Mouse (Mus musculus) cerebellum, adult 2 months (tissue): Measurements from ENCODE around the gene Caln1.

Experiments
- CTCF ChIP-seq: fragments of 200-500 bp; IDR thresholded peaks from 2 replicates; pipeline ENCODE4 v1.5.1; 2011; ENCODE audit warnings: low read depth, mild to moderate bottlenecking, control low read depth, low read length, moderate library complexity, borderline replicate concordance; ENCODE audit not compliant: insufficient read depth
- POLR2A ChIP-seq: fragments of 200-500 bp; IDR thresholded peaks from 2 replicates; pipeline ENCODE4 v1.6.1; 2011; ENCODE audit warnings: low read length, control low read depth, borderline replicate concordance; ENCODE audit not compliant: insufficient read depth

DNA sequence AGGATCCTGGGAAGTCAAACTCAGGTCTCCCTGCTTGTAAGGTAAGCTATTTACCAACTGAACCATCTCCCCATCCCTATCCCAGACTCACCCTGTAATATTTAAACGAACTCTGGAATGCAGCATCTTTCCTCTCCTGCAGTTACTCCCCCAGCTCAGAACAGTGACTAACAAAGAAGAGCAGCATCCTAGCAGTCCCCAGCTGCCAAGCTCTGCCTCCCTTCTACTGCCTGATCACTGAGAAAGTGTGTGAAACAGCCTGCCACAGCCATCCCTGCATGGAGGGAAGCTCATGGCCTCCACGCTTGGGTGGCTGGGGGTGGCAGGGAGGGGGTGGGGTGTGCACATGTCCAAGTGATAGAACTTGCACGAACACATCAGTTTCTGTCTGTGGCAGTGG lies 303.3 kb downstream of the Caln1 start:
- TF ChIP-seq POLR2A: no peak
- TF ChIP-seq CTCF: no peak
